Mouse (Mus musculus) olfactory bulb, adult 2 months (tissue): ENCODE measurements around the gene Sypl.

Source experiments
- CTCF ChIP-seq: fragments of 200-500 bp; IDR thresholded peaks from 2 replicates; pipeline ENCODE4 v1.5.1; 2012; ENCODE audit warnings: low read depth, mild to moderate bottlenecking, low read length, moderate library complexity; ENCODE audit not compliant: insufficient read depth
- POLR2A ChIP-seq: fragments of 200-500 bp; IDR thresholded peaks from 2 replicates; pipeline ENCODE4 v1.6.1; 2012; ENCODE audit warnings: mild to moderate bottlenecking, low read depth, low read length, moderate library complexity; ENCODE audit not compliant: insufficient read depth

- no peak for TF ChIP-seq CTCF
- TF ChIP-seq POLR2A = no peak
These were observed 17.3 kb upstream of the Sypl start for GRCm38 (mm10) chr12:32936246-32936946.
